Mouse (Mus musculus): ENCODE measurements around the gene Marveld2.

GRCm38 (mm10) chr13:100634106-100634691 lies 17.4 kb upstream of the Marveld2 start:
- TF ChIP-seq CTCF (IDR thresholded peaks at IDR 0.05; ENCODE audit: insufficient read depth, low read length) = no peak
- no peak for TF ChIP-seq POLR2A (IDR thresholded peaks at IDR 0.05; ENCODE audit: borderline replicate concordance, extremely low read depth, low read depth, low read length)
